24 mouse cellular contexts compared by ENCODE assay signal in the genomic region with DNA sequence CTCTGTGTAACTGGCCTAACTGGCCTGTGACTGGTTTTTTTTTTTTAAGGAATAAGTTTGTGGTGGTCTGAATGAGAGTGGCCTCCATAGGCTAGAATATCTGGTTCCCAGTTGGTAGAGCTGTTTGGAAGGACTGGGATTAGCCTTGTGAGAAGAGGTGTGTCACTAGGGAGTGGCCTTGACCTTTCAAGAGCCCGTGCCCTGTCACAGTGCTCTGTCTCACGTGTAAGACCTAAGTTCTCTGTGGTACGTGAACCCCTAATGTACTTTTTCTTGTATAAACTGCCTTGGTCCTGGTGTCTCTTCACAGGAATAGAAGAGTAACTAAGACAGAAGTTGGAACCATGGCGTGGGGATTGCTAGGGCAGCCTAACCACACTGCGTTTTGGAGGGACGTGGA. TPM values are rescaled to one million over a fixed set of nuclear protein-coding genes. Genes with fewer than 3 reads are reported as not detected.
DNase-seq lines count a peak whose midpoint lies in the region; ATAC-seq lines count a peak whose summit lies in the region.
"Had no signal": no experiment of that assay in that cellular context is flagged by ENCODE, and none has a peak within 500 bp of the region (broad histone marks: within the 10 kb centered on the region; RNA-seq: fewer than 3 reads in every experiment).

No protein-coding gene starts in this region.

- H3K4me2 ChIP-seq in forebrain, embryonic 13.5 days: no peak overlapping the region
- no peak overlapping the region for H3K4me2 ChIP-seq in forebrain, embryonic 11.5 days (ENCODE audit: low read depth, low read length, severe bottlenecking)
- H3K4me2 ChIP-seq in intestine, embryonic 16.5 days (ENCODE audit: low read depth, low read length): no peak overlapping the region
- no peak overlapping the region for H3K4me2 ChIP-seq in intestine, embryonic 15.5 days (replicated peaks)
- H3K4me2 ChIP-seq: forebrain, embryonic 12.5 days; heart, embryonic 12.5 days; heart, embryonic 15.5 days had no signal

- peaks cover 11% of the 10 kb centered on the region for H3K4me1 ChIP-seq in forebrain, embryonic 13.5 days
- no peaks in the 10 kb centered on the region for H3K4me1 ChIP-seq in forebrain, embryonic 11.5 days (replicated peaks; ENCODE audit: control insufficient read depth, insufficient read depth, low read length)
- no peaks in the 10 kb centered on the region for H3K4me1 ChIP-seq in intestine, embryonic 16.5 days (ENCODE audit: control insufficient read depth, insufficient read depth, low read length)
- no peaks in the 10 kb centered on the region for H3K4me1 ChIP-seq in intestine, embryonic 15.5 days (replicated peaks)
- H3K4me1 ChIP-seq: heart, embryonic 12.5 days; heart, embryonic 15.5 days had no signal

- 0 out of 2 replicates have a peak overlapping the region, but pooled peaks have one; percentile 44 for H3K27ac ChIP-seq in forebrain, embryonic 13.5 days
- H3K27ac ChIP-seq in forebrain, embryonic 11.5 days (ENCODE audit: low read depth, low read length): no peak overlapping the region
- no peak overlapping the region for H3K27ac ChIP-seq in intestine, embryonic 16.5 days (ENCODE audit: low read length)
- no peak overlapping the region for H3K27ac ChIP-seq in intestine, embryonic 15.5 days
- H3K27ac ChIP-seq: forebrain, embryonic 12.5 days; heart, embryonic 15.5 days had no signal

- no peak overlapping the region for H3K4me3 ChIP-seq in forebrain, embryonic 13.5 days
- no peak overlapping the region for H3K4me3 ChIP-seq in forebrain, embryonic 11.5 days (ENCODE audit: low read depth, low read length)
- no peak overlapping the region for H3K4me3 ChIP-seq in intestine, embryonic 16.5 days (ENCODE audit: low read length)
- H3K4me3 ChIP-seq in intestine, embryonic 15.5 days (replicated peaks): no peak overlapping the region
- H3K4me3 ChIP-seq: forebrain, embryonic 12.5 days; heart, embryonic 12.5 days; heart, embryonic 15.5 days had no signal

- ATAC-seq in forebrain, embryonic 13.5 days: no peak
- ATAC-seq in forebrain, embryonic 11.5 days (replicated peaks; ENCODE audit: low FRiP score): no peak
- ATAC-seq in intestine, embryonic 16.5 days: 0 out of 2 replicates have a peak, but pooled peaks have one; percentile 10
- no peak for ATAC-seq in intestine, embryonic 15.5 days
- 0 out of 2 replicates have a peak, but pooled peaks have one; percentile 21 for ATAC-seq in erythroblast, adult 5-6 weeks (replicated peaks; ENCODE audit: low FRiP score, poor library complexity, severe bottlenecking)
- ATAC-seq: activated CD4-positive, CD25-positive, alpha-beta regulatory T cell, adult 4 months; CD4-positive, CD25-positive, alpha-beta regulatory T cell, adult 4 months; forebrain, embryonic 16.5 days; hindbrain, embryonic 16.5 days; intestine, postnatal 0 days had no signal

- H3K27me3 ChIP-seq in forebrain, embryonic 13.5 days: no peaks in the 10 kb centered on the region
- no peaks in the 10 kb centered on the region for H3K27me3 ChIP-seq in forebrain, embryonic 11.5 days (ENCODE audit: control insufficient read depth, insufficient read depth, low read length)
- H3K27me3 ChIP-seq in intestine, embryonic 16.5 days (replicated peaks; ENCODE audit: control insufficient read depth, insufficient read depth, low read length): no peaks in the 10 kb centered on the region
- H3K27me3 ChIP-seq in intestine, embryonic 15.5 days (replicated peaks): no peaks in the 10 kb centered on the region
- H3K27me3 ChIP-seq: forebrain, embryonic 12.5 days; heart, embryonic 12.5 days; heart, embryonic 15.5 days had no signal

- no peak for DNase-seq in forebrain, embryonic 11.5 days (ENCODE audit: low spot score)
- DNase-seq in R1 (ENCODE audit: low read depth, low spot score): peak; percentile 20
- DNase-seq in kidney, postnatal 36 days: no peak
- DNase-seq: cerebellum, adult 18-20 months; cerebellum, adult 9-10 months; cerebellum, postnatal 14 days; gastrocnemius, postnatal 10 days; gastrocnemius, postnatal 36 days; heart, adult 18-20 months; heart, postnatal 14 days; heart, postnatal 4 days; kidney, adult 2 months had no signal

- H3K9ac ChIP-seq in forebrain, embryonic 13.5 days: no peak overlapping the region
- no peak overlapping the region for H3K9ac ChIP-seq in forebrain, embryonic 11.5 days (ENCODE audit: low read length)
- H3K9ac ChIP-seq in intestine, embryonic 16.5 days (ENCODE audit: low read depth, low read length): no peak overlapping the region
- no peak overlapping the region for H3K9ac ChIP-seq in intestine, embryonic 15.5 days
- H3K9ac ChIP-seq: forebrain, embryonic 12.5 days; heart, embryonic 12.5 days; heart, embryonic 15.5 days had no signal

- WGBS in forebrain, embryonic 13.5 days: 90% methylated on average over 6 of the region's 6 CpGs
- WGBS in forebrain, embryonic 11.5 days: 94% methylated on average over 6 of the region's 6 CpGs
- 94% methylated on average over 6 of the region's 6 CpGs for WGBS in intestine, embryonic 16.5 days
- WGBS in intestine, embryonic 15.5 days: 83% methylated on average over 6 of the region's 6 CpGs

- no peaks in the 10 kb centered on the region for H3K9me3 ChIP-seq in forebrain, embryonic 13.5 days (replicated peaks)
- no peaks in the 10 kb centered on the region for H3K9me3 ChIP-seq in forebrain, embryonic 11.5 days (ENCODE audit: control insufficient read depth, low read length)
- no peaks in the 10 kb centered on the region for H3K9me3 ChIP-seq in intestine, embryonic 16.5 days (ENCODE audit: control insufficient read depth, low read length)
- no peaks in the 10 kb centered on the region for H3K9me3 ChIP-seq in intestine, embryonic 15.5 days
- H3K9me3 ChIP-seq: forebrain, embryonic 12.5 days; heart, embryonic 12.5 days; heart, embryonic 15.5 days had no signal

- H3K36me3 ChIP-seq in forebrain, embryonic 13.5 days (ENCODE audit: poor library complexity, severe bottlenecking): peaks cover 47% of the 10 kb centered on the region
- no peaks in the 10 kb centered on the region; the same call in 1 of the 2 replicates for H3K36me3 ChIP-seq in forebrain, embryonic 11.5 days (ENCODE audit: control insufficient read depth, insufficient read depth, low read length)
- peaks cover 10% of the 10 kb centered on the region for H3K36me3 ChIP-seq in intestine, embryonic 16.5 days (ENCODE audit: control insufficient read depth, insufficient read depth, low read length)
- peaks cover 24% of the 10 kb centered on the region; the same call in 1 of the 2 replicates for H3K36me3 ChIP-seq in intestine, embryonic 15.5 days

RNA-seq across cellular contexts. Expression of a gene that starts 16.4 kb away (rescaled TPM):
- polyA plus RNA-seq in forebrain, embryonic 13.5 days (2015; fragmentation: Nextera tagmentation; extraction: Ambion mirVana): 4.9 and 5.0 TPM in 2 replicates
- 2.9 and 3.2 TPM in 2 replicates for polyA plus RNA-seq in forebrain, embryonic 11.5 days (2014; fragmentation: Nextera tagmentation; extraction: Ambion mirVana)
- polyA plus RNA-seq in intestine, embryonic 16.5 days (2015; fragmentation: Nextera tagmentation; extraction: Ambion mirVana): 27.4 and 35.2 TPM in 2 replicates
- 24.1 and 24.7 TPM in 2 replicates for polyA plus RNA-seq in intestine, embryonic 15.5 days (2015; fragmentation: Nextera tagmentation; extraction: Ambion mirVana)
- total RNA-seq in erythroblast, adult 5-6 weeks (2015; ENCODE audit: low replicate concordance): 80.5 and 102 TPM in 2 replicates
- 77.4 and 87.0 TPM in 2 replicates for total RNA-seq in erythroblast, adult 5-6 weeks (2017; ENCODE audit: low replicate concordance)

RNA-seq across cellular contexts. Expression of a gene that starts 25.7 kb away (rescaled TPM):
- 1.1 and 1.4 TPM in 2 replicates for polyA plus RNA-seq in forebrain, embryonic 13.5 days (2015; fragmentation: Nextera tagmentation; extraction: Ambion mirVana)
- polyA plus RNA-seq in forebrain, embryonic 11.5 days (2014; fragmentation: Nextera tagmentation; extraction: Ambion mirVana): 0.80 and 1.3 TPM in 2 replicates
- 1.6 and 2.5 TPM in 2 replicates for polyA plus RNA-seq in intestine, embryonic 16.5 days (2015; fragmentation: Nextera tagmentation; extraction: Ambion mirVana)
- 2.1 and 2.5 TPM in 2 replicates for polyA plus RNA-seq in intestine, embryonic 15.5 days (2015; fragmentation: Nextera tagmentation; extraction: Ambion mirVana)
- 1.5 and 2.9 TPM in 2 replicates for total RNA-seq in erythroblast, adult 5-6 weeks (2015; ENCODE audit: low replicate concordance)
- total RNA-seq in erythroblast, adult 5-6 weeks (2017; ENCODE audit: low replicate concordance): 2.9 and 3.0 TPM in 2 replicates

RNA-seq across cellular contexts. Expression of a gene that starts 31.3 kb away (rescaled TPM):
- 62.3 and 73.0 TPM in 2 replicates for polyA plus RNA-seq in forebrain, embryonic 13.5 days (2015; fragmentation: Nextera tagmentation; extraction: Ambion mirVana)
- polyA plus RNA-seq in forebrain, embryonic 11.5 days (2014; fragmentation: Nextera tagmentation; extraction: Ambion mirVana): 82.8 and 86.8 TPM in 2 replicates
- polyA plus RNA-seq in intestine, embryonic 16.5 days (2015; fragmentation: Nextera tagmentation; extraction: Ambion mirVana): 87.4 and 101 TPM in 2 replicates
- polyA plus RNA-seq in intestine, embryonic 15.5 days (2015; fragmentation: Nextera tagmentation; extraction: Ambion mirVana): 97.5 and 105 TPM in 2 replicates
- 11.9 and 22.4 TPM in 2 replicates for total RNA-seq in erythroblast, adult 5-6 weeks (2015; ENCODE audit: low replicate concordance)
- 31.9 and 51.7 TPM in 2 replicates for total RNA-seq in erythroblast, adult 5-6 weeks (2017; ENCODE audit: low replicate concordance)

Comparison
In these comparisons a context has a peak if more than half of its experiments do, and no peak if none do; other contexts are left out.
1. ATAC-seq: peak in intestine, embryonic 16.5 days (single experiment) and erythroblast, adult 5-6 weeks (single experiment); none in forebrain, embryonic 13.5 days (single experiment), forebrain, embryonic 11.5 days (single experiment) and intestine, embryonic 15.5 days (single experiment).